Mouse (Mus musculus) small intestine, adult 2 months (tissue): ENCODE results near the gene Masp1.

Experiments used
- CTCF ChIP-seq: fragments of 200-500 bp; IDR thresholded peaks from 2 replicates; pipeline ENCODE4 v1.5.1; 2012; ENCODE audit warnings: low read depth, mild to moderate bottlenecking, control low read depth, inconsistent platforms, low read length, moderate library complexity, mixed read lengths; ENCODE audit not compliant: insufficient replicate concordance, insufficient read length; ENCODE audit errors: extremely low read depth
- POLR2A ChIP-seq: fragments of 200-500 bp; IDR thresholded peaks from 2 replicates; pipeline ENCODE4 v1.6.1; 2012; ENCODE audit warnings: low read depth, mild to moderate bottlenecking, control low read depth, inconsistent platforms, low read length, moderate library complexity

- TF ChIP-seq POLR2A (no peak), CTCF (no peak)
Observed at GRCm38 (mm10) chr16:23502478-23502877, 18.1 kb downstream of the Masp1 start.
